Mouse (Mus musculus): ENCODE measurements around the gene Kcna10.

Kcna10 gene

GRCm38 (mm10) chr3:107201310-107202180 is 18.7 kb downstream of the Kcna10 start:
- no peak for DNase-seq (ENCODE audit: low spot score in 2 of 2)

GRCm38 (mm10) chr3:107204413-107204812 is 21.6 kb downstream of the Kcna10 start:
- no peak for DNase-seq (ENCODE audit: low spot score in 2 of 2)

- DNase-seq (ENCODE audit: low spot score in 2 of 2), result no peak
Measured at GRCm38 (mm10) chr3:107205170-107205569, 22.3 kb downstream of the Kcna10 start.

GRCm38 (mm10) chr3:107205994-107206393 is 23.1 kb downstream of the Kcna10 start:
- DNase-seq (ENCODE audit: low spot score in 2 of 2), result peak; percentile 36 to 40

- no peak for DNase-seq (ENCODE audit: low spot score in 2 of 2)
Measured at GRCm38 (mm10) chr3:107206490-107207150, 23.8 kb downstream of the Kcna10 start.

- no peak for DNase-seq (ENCODE audit: low spot score in 2 of 2)
Measured at GRCm38 (mm10) chr3:107207625-107208253, 24.9 kb downstream of the Kcna10 start.

- DNase-seq (ENCODE audit: low spot score in 2 of 2), result no peak
Measured at GRCm38 (mm10) chr3:107214606-107215005, 31.8 kb downstream of the Kcna10 start.

- no peak for DNase-seq (ENCODE audit: low spot score in 2 of 2)
Measured at GRCm38 (mm10) chr3:107216400-107217100, 33.7 kb downstream of the Kcna10 start.

- DNase-seq (ENCODE audit: low spot score in 2 of 2), result no peak
Measured at GRCm38 (mm10) chr3:107217101-107217480, 34.2 kb downstream of the Kcna10 start.

- DNase-seq (ENCODE audit: low spot score in 2 of 2), result peak in 1 of 2 experiments; percentile 16
Measured at GRCm38 (mm10) chr3:107218572-107218971, 35.7 kb downstream of the Kcna10 start.

- no peak for DNase-seq (ENCODE audit: low spot score in 2 of 2)
Measured at GRCm38 (mm10) chr3:107221608-107222007, 38.8 kb downstream of the Kcna10 start, which contains the start of gene Cym. Gene Cym (minus strand): TSS chr3:107221732.

- DNase-seq (ENCODE audit: low spot score in 2 of 2), result no peak
Measured at GRCm38 (mm10) chr3:107223230-107223629, 40.4 kb downstream of the Kcna10 start.

GRCm38 (mm10) chr3:107225820-107226219 is 43.0 kb downstream of the Kcna10 start:
- no peak for DNase-seq (ENCODE audit: low spot score in 2 of 2)

- no peak for DNase-seq (ENCODE audit: low spot score in 2 of 2)
Measured at GRCm38 (mm10) chr3:107229221-107229620, 46.4 kb downstream of the Kcna10 start.

GRCm38 (mm10) chr3:107229822-107230221 is 47.0 kb downstream of the Kcna10 start:
- no peak for DNase-seq (ENCODE audit: low spot score in 2 of 2)

GRCm38 (mm10) chr3:107230527-107230926 is 47.7 kb downstream of the Kcna10 start, which contains the start of gene A630076J17Rik:
Gene A630076J17Rik (plus strand): TSS chr3:107230614.
- DNase-seq (ENCODE audit: low spot score in 2 of 2), result no peak

- no peak for DNase-seq (ENCODE audit: low spot score in 2 of 2)
Measured at GRCm38 (mm10) chr3:107231202-107231601, 48.3 kb downstream of the Kcna10 start.

GRCm38 (mm10) chr3:107233351-107233813 is 50.5 kb downstream of the Kcna10 start:
- DNase-seq (ENCODE audit: low spot score in 2 of 2), result peak; percentile 69 to 75

- no peak for DNase-seq (ENCODE audit: low spot score in 2 of 2)
Measured at GRCm38 (mm10) chr3:107233945-107234344, 51.1 kb downstream of the Kcna10 start.

GRCm38 (mm10) chr3:107238051-107238450 is 55.2 kb downstream of the Kcna10 start:
- no peak for DNase-seq (ENCODE audit: low spot score in 2 of 2)

- no peak for DNase-seq (ENCODE audit: low spot score in 2 of 2)
Measured at GRCm38 (mm10) chr3:107238471-107238980, 55.7 kb downstream of the Kcna10 start.

Measured in right cerebral cortex, postnatal 36 days (tissue).